Mouse (Mus musculus) erythroblast, embryonic 14.5 days (primary cell): ENCODE measurements around the gene Daglb.

Experiments
- GATA1 ChIP-seq: IDR thresholded peaks from 2 replicates; pipeline ENCODE4 v1.6.1; 2012; ENCODE audit warnings: low read length, inconsistent platforms, mixed read lengths
- TAL1 ChIP-seq: IDR thresholded peaks from 3 replicates; pipeline ENCODE4 v1.6.1; 2012; ENCODE audit warnings: low read length, inconsistent platforms, mixed read lengths

GRCm38 (mm10) chr5:143497451-143497850 is 33.1 kb downstream of the Daglb start:
- no peak for TF ChIP-seq GATA1
- no peak for TF ChIP-seq TAL1
